Mouse (Mus musculus): ENCODE measurements around the gene Asic3.

- TF ChIP-seq CTCF (IDR thresholded peaks at IDR 0.05; ENCODE audit: extremely low read depth, insufficient read length, insufficient replicate concordance, low read depth, low read length): no peak
- TF ChIP-seq POLR2A (IDR thresholded peaks at IDR 0.05; ENCODE audit: low read depth, low read length): no peak
Observed at GRCm38 (mm10) chr5:24405389-24405876, 7.8 kb upstream of the Asic3 start.
